Mouse (Mus musculus) cerebellum, adult 2 months (tissue): ENCODE data around the gene Csgalnact2.

ENCODE experiments used
- CTCF ChIP-seq: fragments of 200-500 bp; IDR thresholded peaks from 2 replicates; pipeline ENCODE4 v1.5.1; 2011; ENCODE audit warnings: low read depth, mild to moderate bottlenecking, control low read depth, low read length, moderate library complexity, borderline replicate concordance; ENCODE audit not compliant: insufficient read depth
- POLR2A ChIP-seq: fragments of 200-500 bp; IDR thresholded peaks from 2 replicates; pipeline ENCODE4 v1.6.1; 2011; ENCODE audit warnings: low read length, control low read depth, borderline replicate concordance; ENCODE audit not compliant: insufficient read depth

DNA sequence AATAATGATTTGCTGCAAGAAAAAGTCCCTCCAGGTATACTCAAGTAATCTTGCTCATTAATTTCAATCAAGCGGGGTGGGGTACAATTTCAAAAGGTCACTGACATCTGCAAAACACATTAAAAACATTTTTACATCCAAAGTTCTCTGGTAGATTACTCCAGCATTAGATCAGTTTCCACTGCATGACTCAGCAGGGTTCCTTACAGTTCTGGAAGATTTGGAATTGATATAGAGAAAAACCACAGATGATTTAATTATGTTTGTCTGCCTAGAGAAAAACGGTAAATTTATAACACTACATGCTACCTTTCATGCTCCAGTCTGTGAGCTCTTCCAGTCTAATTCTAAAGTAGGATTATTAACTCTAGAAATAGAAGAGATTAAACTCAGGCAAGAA is 8.9 kb downstream of the Csgalnact2 start:
- TF ChIP-seq CTCF, result no peak
- TF ChIP-seq POLR2A, result no peak
